Mouse (Mus musculus): ENCODE measurements around the gene Dolpp1.
A peak's percentile ranks its signal among the peaks of the same experiment; 100 is the strongest.

Dolpp1 gene

GRCm38 (mm10) chr2:30392114-30392576 is at the start of gene Dolpp1:
TSS of gene Dolpp1 (plus strand) at chr2:30392254.
- peak; percentile 99 for DNase-seq (ENCODE audit: low read depth, low spot score)

GRCm38 (mm10) chr2:30342544-30342943 is 49.5 kb upstream of the Dolpp1 start:
- no peak for DNase-seq (ENCODE audit: low read depth, low spot score)

- DNase-seq (ENCODE audit: low read depth, low spot score) = no peak
These were observed 48.4 kb upstream of the Dolpp1 start for GRCm38 (mm10) chr2:30343601-30344137.

- no peak for DNase-seq (ENCODE audit: low read depth, low spot score)
These were observed 45.9 kb upstream of the Dolpp1 start for GRCm38 (mm10) chr2:30345971-30346676.

GRCm38 (mm10) chr2:30349196-30349595 is 42.9 kb upstream of the Dolpp1 start:
- no peak for DNase-seq (ENCODE audit: low read depth, low spot score)

- DNase-seq (ENCODE audit: low read depth, low spot score) = no peak
These were observed 40.9 kb upstream of the Dolpp1 start for GRCm38 (mm10) chr2:30351149-30351548.

- DNase-seq (ENCODE audit: low read depth, low spot score) = no peak
These were observed 36.2 kb upstream of the Dolpp1 start for GRCm38 (mm10) chr2:30355861-30356260.

GRCm38 (mm10) chr2:30356266-30356665 is 35.8 kb upstream of the Dolpp1 start:
- DNase-seq (ENCODE audit: low read depth, low spot score) = no peak

GRCm38 (mm10) chr2:30356906-30357305 is 35.1 kb upstream of the Dolpp1 start:
- DNase-seq (ENCODE audit: low read depth, low spot score) = no peak

- DNase-seq (ENCODE audit: low read depth, low spot score) = no peak
These were observed 34.2 kb upstream of the Dolpp1 start for GRCm38 (mm10) chr2:30357552-30358510.

- no peak for DNase-seq (ENCODE audit: low read depth, low spot score)
These were observed 33.2 kb upstream of the Dolpp1 start, which contains the start of gene Sh3glb2 for GRCm38 (mm10) chr2:30358533-30359531. TSS of gene Sh3glb2 (minus strand) at chr2:30359337.

- DNase-seq (ENCODE audit: low read depth, low spot score) = no peak
These were observed 31.4 kb upstream of the Dolpp1 start for GRCm38 (mm10) chr2:30360626-30361025.

- no peak for DNase-seq (ENCODE audit: low read depth, low spot score)
These were observed 29.2 kb upstream of the Dolpp1 start for GRCm38 (mm10) chr2:30362865-30363264.

- peak; percentile 99 for DNase-seq (ENCODE audit: low read depth, low spot score)
These were observed 28.0 kb upstream of the Dolpp1 start, which contains the start of gene Miga2 for GRCm38 (mm10) chr2:30363773-30364650. TSS of gene Miga2 (plus strand) at chr2:30364233.

- DNase-seq (ENCODE audit: low read depth, low spot score) = no peak
These were observed 26.6 kb upstream of the Dolpp1 start for GRCm38 (mm10) chr2:30365281-30366069.

- no peak for DNase-seq (ENCODE audit: low read depth, low spot score)
These were observed 25.9 kb upstream of the Dolpp1 start for GRCm38 (mm10) chr2:30366203-30366602.

GRCm38 (mm10) chr2:30371544-30371943 is 20.5 kb upstream of the Dolpp1 start:
- DNase-seq (ENCODE audit: low read depth, low spot score) = no peak

GRCm38 (mm10) chr2:30372726-30373125 is 19.3 kb upstream of the Dolpp1 start:
- no peak for DNase-seq (ENCODE audit: low read depth, low spot score)

GRCm38 (mm10) chr2:30375893-30376292 is 16.2 kb upstream of the Dolpp1 start:
- DNase-seq (ENCODE audit: low read depth, low spot score) = no peak

All from telencephalon, adult 2 months (tissue).